Mouse (Mus musculus): Measurements from ENCODE around the gene 2700081O15Rik.

DNA sequence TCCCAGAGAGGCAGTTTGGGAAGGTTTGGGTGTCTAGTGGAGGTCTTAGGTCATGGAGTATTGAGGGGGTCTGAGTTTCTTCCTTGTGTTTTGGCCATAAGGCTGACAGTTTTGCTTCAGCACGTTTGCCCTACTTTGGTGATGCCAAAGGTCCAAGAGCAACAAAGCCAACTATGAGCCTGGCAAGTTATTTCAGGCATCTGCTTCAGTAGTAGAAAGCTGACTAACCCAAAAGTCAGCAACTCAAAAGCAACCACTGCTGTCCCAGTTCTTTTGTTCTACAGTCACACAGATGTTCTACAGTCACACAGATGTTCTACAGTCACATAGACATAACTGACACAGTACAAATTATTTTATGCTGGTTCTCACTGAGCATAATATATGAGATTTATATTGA, 28.2 kb downstream of the 2700081O15Rik start:
- TF ChIP-seq TAL1 (IDR thresholded peaks at IDR 0.05; ENCODE audit: low read length), result no peak
- TF ChIP-seq GATA1 (IDR thresholded peaks at IDR 0.05; ENCODE audit: low read length), result no peak

All from erythroblast, embryonic 14.5 days (primary cell).